Mouse (Mus musculus) thymus, adult 2 months (tissue): ENCODE data around the gene Gna15.

Experiments
- CTCF ChIP-seq: fragments of 200-500 bp; IDR thresholded peaks from 2 replicates; pipeline ENCODE4 v1.5.1; 2012; ENCODE audit warnings: mild to moderate bottlenecking, control low read depth, low read length, moderate library complexity, borderline replicate concordance; ENCODE audit not compliant: control insufficient read depth, poor library complexity, insufficient read depth; ENCODE audit errors: extremely low read depth
- POLR2A ChIP-seq: fragments of 200-500 bp; IDR thresholded peaks from 2 replicates; pipeline ENCODE4 v1.6.1; 2012; ENCODE audit warnings: mild to moderate bottlenecking, low read length, control low read depth, moderate library complexity; ENCODE audit not compliant: control insufficient read depth, poor library complexity, insufficient read depth; ENCODE audit errors: extremely low read depth

DNA sequence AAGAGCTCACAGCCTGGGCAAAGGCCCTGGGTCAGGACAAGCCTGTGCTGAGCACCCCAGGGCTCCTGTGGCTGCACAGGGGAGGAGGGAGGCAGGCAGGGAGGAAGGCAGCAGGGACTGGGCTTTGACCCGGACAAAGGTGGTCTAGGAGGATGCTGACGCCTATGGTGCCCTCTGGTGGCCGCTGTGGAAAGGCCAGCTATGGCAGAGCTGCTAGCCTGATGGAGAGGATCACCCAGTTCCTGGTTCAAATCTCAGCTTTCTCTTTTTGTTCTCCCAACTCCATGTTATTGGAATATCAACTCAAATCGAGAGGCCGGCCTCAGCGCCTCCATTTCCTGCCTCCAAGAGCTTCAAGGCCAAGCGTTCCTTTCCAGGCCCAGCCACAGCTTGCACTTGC is 26.2 kb upstream of the Gna15 start:
- TF ChIP-seq CTCF (peak; percentile 91), POLR2A (no peak)
